Mouse (Mus musculus) liver (tissue): ENCODE data around the gene Prmt1.
"Not testable (repeated sequence)": the region's sequence is repeated elsewhere in the genome, so short reads cannot be mapped to it uniquely, and the experiment has no call there.

ENCODE experiments used
- DNase-seq: peaks from one replicate; pipeline ENCODE4 v3.0.0-alpha.2; 2020; ENCODE audit warnings: mixed read lengths

Gene Prmt1

DNA sequence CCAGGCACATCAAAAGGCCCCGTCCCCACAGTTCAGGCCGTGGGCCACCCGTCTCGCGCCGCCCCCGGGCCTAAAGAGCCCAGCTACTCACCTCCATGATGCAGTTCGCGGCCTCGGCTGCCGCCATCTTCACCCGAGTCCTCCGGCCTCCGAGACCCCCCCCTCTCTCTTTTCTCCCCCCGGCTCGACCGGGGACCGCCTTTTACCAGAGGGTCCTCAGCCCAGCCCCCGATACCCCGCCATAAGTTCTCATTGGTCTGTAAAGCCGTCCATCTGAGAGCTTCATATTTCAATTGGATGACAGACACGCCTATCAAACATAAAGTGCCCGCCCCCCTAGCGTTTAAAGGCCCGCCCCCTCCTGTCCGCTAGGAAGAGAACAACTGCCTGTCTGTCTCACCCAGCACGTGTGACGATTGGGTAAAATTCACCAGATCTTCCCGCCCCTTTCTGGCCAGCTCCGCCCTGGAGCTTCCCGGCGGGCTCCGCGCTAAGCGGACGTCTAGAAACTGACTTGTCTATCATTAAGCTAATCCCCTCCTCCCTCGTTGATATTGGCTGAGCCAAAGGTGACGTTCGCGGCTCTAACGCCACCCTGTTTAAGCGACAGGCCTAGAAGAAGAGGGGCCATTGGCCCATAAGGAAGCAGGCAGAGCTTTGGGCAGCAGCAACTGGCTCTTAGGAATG, at the start of gene Prmt1:
TSS of gene Prmt1 (minus strand) at position 377 of the 687 bp plus-strand sequence.
- DNase-seq: peak; percentile 98

DNA sequence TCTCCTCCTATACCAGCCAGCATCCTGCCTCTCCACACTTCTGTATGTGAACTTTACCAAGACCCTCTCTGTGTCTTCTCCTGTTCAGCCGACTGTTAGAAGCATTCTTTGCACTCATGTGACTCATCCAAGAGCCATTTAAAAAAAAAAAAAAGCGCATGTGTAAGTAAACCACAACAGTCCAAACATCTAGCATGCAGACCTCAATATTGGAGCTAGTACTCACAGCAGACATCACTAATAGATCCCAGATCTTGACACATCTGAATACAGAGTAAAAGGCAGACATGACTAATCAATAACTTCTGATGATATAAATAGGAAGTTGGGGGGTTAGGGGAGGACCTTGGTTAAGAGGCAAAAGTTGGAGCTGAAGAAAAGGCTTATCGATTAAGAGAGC, 49.3 kb upstream of the Prmt1 start:
- DNase-seq: no peak

DNA sequence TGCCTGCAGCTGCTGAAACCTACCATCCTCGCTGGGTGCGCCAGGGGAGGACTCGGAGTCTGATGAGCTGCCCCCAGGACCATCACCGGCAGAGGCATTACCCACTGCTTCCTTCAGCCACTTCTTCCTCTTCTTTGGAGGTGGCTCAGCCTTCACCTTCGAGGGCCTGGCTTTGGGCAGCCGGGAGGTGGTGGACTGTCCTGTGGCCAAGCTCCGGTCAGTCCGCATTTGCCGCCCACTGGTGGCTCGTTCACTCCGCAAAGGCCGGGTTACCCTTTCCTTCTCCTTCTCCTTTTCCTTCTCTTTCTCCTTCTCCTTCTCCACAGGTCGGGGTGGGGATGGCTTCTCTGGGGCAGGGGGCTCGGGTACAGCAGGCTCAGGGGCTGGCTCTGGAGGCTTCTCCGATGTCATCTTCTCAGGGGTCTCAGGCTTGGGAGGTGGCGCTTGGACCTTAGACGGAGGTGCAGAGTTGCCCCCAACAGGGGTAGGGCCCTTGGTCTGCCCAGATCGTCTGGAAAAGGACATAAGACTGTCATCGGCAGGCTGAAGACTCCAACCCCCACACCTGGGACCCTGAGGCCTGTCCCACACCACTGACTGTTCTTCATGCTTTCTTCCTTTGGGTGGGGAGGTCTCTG, 47.5 kb upstream of the Prmt1 start:
- DNase-seq: no peak

DNA sequence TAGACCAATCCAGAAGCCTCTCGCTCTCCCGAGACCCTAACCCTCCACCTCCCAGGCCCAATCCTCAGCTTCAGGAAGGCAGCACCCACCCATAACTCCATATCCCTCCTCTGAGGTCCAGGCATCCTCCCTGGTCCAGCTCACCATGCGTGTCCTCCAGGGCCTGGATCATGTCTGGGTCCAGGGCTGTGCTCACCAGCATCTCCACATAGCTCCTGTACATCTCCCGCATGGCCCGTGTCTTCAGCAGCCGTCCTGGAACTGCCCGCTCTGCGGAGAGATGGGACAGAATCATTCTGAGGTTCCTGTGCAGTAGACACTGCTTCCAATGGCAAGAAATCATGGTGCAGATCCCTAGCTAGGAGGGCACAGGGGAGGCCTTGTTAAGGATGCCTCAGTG, 44.5 kb upstream of the Prmt1 start:
- DNase-seq: no peak

DNA sequence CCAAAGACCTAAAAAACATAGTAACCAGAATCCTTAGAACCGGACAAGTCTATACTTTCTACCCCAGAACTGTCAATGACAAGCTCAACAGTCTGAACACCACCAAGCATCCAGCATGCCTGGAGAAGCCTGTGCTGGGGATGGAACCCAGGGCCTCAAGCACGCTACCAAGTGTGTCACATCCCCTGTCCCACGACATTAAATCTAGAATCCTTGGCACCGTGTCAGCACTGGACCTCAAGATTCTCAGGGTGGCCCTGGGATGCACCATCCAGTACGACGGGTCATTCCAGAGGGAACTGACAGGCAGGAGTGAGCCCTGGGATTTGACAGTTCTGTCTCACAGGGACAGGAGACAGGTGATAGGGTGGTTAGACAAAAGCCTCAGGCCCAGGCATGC, 43.6 kb upstream of the Prmt1 start:
- DNase-seq: no peak

DNA sequence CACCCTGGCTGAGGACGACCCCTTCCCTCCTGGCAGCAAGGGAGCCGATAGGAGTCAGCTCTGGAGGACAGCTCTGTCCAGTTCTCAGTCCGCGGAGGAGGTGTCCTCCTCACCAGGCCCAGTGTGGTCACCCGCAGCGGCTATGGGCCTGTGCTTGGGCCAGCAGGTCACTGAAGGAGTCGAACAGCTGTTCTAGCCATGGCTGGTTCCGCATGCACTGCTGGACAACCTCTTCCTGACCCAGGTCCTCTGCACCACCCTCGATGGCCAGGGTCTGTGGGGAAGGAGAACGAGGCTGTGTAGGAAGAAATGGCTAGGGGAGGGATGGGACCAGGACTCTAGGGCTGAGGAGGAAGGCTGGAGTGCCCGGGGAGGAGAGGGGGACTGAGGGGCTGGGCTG, 42.0 kb upstream of the Prmt1 start:
- DNase-seq: no peak

DNA sequence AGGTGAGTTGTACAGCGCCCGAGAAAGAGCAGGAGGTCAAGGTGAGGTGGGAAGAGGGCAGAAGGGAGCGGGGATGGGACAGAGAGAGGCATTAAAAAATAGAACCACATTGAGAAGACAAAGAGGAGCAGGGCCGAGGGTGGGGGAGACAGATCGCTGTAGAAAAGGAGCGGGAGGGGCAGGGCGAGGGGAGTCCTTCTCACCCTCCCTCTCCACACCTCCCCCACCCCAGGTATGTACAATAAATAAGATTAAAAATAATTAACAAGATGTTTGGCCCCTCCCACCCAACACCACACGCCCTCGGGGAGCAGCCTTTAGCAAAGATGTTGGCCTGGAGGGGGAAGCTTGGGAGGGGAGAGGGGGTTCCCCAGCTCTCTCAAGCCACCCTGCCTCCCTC, 41.4 kb upstream of the Prmt1 start:
- no peak for DNase-seq

DNA sequence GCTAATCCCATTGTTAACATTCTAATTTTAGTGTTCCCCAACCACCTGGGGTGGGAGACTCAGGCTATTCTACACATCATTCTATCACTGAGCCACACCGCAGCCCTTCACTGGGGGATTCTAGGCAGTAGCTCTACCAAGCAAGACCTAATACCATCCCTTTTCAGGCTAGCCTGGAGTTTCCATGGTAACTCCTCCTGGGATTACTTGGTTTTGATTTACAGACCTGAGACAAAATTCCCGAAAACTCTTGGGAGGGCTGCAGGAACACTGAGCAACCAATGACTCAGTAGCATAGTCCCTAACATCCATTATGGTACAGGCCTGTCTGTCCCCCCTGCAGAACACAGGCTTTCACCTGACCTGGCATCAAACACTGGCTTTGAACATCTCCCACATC, 39.9 kb upstream of the Prmt1 start:
- no peak for DNase-seq

DNA sequence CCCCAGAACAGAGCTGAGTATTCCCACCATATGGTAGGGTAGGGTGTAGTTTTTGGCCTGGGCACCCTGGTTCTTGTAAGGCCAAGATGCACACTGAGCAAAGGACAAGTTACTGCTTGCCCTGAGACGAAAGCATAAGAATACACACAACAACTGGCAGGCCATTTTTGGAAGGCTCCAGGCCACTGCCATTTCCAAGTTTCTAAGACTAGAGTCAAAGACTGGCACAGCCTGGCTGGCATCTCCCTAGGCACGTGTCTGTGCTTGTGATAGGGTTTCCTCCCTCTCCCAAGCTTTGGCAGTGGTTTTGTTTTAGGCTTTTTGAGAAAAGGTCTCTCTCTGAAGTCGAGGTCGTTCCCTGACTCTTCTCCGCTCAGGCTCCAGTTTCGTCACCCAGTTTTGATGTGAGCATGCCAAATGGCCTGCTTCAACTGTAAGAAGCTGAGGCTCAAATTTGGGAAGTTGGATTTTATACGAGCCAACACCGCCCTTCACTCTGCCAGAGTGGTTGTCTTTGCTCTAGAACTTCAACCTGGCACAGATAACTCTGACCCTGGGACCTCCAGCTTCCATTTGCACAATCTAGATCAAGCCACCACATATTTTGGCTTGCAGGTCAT, 39.3 kb upstream of the Prmt1 start:
- no peak for DNase-seq

DNA sequence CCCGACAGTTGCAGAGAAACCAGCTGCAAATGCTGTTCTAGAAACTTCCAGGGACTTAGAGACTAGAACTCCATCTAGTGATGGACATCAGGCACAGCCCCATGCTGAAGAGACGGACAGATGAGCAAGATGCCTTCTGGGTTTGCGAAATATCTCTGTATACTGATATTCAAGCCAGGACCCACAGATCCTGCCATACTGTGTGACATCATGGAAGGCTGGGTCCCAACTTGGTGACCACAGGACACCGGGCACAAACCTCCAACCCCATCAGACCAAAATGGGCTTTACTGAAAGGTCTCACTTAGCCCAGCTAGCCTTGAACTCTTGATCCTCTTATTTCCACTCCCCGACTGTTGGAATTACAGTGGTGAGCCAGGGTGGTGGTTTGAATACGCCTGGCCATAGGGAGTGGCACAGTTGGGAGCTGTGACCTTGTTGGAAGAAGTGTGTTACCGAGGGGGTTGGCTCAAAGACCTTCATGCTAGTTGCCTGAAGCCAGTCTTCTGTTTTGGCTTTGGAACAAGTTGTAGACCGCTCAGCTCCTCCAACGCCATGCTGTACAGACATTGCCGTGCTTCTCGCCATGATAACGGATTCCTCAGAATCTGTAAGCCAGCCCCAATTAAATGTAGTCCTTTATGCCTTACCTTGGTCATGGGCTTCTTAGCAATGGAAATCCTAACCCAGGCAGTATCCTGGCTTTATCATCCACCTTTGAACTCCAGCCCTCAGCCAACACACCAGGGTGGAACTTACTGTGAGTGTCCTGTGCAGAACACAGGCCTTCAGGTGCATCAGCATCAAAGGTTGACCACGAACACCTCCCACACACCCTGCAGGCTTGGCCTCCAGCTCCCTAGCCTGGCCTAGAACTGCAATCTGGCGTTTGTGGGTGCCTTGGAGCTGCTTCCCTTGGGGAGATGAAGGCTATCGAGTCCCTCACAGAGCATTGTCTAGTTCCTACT, 38.2 kb upstream of the Prmt1 start:
- DNase-seq: no peak

DNA sequence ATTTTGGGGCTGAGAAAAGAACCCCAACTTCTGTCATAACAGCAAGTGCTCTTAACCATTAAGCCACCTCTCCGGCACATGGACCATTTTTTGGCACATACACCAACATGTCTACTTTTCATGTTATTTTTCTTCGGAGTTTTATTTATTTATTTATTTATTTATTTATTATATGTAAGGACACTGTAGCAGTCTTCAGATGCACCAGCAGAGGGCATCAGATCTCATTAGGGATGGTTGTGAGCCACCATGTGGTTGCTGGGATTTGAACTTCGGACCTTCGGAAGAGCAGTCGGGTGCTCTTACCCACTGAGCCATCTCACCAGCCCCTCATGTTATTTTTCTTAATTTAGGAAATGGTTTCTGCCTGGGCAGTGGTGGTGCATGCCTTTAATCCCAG, 37.3 kb upstream of the Prmt1 start:
- DNase-seq: not testable (repeated sequence)

DNA sequence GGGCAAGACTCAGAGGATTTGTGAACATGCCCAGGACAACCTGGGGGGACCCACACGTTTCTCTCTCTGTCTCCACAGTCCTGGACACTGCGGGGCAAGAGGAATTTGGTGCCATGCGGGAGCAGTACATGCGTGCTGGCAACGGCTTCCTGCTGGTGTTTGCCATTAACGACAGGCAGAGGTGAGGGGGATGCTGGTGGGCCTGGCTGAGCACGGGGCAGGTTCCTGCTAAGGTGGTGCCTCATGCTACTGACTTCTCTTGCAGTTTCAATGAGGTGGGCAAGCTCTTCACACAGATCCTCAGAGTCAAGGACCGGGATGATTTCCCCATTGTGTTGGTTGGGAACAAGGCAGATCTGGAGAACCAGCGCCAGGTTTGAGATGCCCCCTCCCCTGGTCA, 33.9 kb upstream of the Prmt1 start:
- no peak for DNase-seq

DNA sequence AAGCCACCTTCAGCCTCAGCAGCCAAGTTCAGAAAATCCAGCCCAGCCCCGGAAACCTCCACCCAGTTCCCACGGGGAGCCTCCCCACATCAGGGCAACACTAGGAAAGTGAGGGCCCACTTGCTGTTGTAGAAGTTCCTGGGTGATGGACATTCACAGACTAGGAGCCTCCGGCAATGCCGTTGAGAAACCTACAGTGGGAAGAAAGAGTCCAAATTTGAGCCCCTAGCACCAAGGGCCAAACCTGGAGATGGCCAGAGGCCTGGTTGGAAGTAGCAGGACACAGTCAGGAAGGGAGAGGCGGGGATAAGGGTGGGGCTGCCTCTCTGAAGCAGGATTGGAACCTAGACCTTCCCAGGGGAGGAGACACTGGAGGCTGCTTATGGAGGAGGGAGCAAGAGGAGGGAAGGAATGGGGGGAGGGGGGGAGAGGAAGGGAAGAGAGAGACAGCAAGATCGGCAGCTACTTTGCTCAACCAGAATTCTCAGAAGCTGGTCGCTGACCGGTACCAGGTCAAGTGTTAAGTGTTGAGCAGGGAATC, 32.7 kb upstream of the Prmt1 start:
- DNase-seq: peak; percentile 38

DNA sequence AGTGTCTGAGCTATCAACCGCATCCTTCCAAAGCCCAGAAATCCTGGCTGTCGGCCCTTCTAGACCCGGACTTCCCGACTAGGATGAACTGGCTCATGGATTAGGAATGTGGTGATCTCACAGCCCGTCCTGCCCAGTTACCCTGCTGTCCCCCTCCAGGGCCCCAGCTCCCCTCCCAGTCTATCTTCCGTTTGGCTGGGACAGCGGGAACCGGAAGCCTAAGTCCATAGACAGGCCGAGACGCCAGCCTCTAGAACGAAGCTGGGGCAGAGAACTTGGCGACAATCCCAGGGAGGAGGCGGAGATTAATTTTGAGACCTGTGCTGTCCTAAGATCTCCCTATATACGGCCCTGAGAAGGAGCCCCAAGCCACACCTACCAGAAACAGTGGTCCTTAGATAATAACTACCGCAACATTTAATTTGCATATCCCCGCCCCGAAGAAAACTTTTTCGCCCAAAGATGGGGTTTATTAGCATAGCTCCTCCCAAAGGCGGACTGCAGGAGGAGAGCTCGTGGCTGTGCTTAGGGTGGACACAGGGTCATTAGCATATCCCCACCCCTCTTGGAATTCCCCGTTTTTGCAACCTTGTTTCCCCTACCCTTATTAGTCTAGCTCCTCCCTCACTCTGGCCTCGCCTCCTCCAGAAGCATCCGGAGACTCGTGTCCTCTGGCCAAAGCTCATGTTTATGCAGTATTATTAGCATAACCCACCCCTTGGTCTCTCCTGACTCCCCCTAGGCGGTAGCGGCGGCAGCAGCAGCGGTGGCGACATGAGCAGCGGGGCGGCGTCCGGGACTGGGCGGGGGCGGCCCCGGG, 31.1 kb upstream of the Prmt1 start, which contains the start of gene Rras:
TSS of gene Rras (plus strand) at position 720 of the 820 bp plus-strand sequence.
- peak; percentile 91 for DNase-seq

DNA sequence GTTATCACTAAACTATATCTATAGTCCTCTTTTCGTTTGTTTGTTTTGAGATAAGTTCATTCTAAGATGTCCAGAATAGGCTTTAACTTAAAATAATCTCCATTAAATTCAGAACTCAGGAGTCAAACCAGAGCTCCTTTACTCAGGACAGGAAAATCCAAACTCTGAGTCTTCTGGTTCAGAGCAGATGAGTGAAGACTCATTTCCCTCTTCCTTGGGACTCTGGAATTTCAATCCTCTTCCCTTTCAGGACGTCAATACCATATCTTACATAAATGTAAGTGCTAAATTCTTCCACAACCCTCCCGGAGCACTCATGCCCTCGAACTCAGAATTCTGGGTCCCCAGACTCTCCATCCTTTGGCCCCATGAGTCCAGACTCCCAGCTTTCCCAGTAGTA, 30.4 kb upstream of the Prmt1 start:
- DNase-seq: no peak

DNA sequence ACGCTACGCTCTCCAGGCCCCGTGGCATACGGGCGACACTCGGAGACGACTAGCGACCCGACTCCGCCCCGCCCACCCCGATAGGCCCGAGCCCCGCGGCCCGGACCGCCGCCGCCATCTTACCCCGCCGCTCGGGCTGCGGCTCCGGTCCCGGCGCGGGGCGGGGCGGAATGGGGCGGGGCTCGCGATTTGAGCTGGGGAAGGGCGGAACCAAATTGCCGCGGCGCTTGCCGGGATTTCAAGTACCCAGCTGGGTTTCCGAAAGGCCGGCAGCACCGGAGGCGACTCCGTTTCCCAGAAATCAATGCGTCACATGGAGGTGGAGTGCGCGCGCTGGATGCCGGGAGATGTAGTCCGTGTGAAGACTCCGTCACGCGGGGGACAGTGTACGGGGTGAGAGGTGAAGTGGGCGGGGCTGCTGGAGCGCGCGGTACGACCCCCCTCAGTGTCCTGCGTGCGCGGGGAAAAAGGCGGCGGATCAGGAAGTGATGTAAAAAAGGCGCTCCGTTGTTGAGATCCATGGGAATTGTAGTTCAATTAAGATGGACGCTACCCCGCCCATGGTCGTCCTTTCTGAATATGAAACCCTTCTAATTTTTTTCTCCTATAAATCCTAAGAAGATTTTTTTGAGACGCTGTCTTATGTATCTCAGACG, 29.7 kb upstream of the Prmt1 start, which contains the start of gene Scaf1:
TSS of gene Scaf1 (minus strand) at position 407 of the 656 bp plus-strand sequence.
- DNase-seq: peak; percentile 98

DNA sequence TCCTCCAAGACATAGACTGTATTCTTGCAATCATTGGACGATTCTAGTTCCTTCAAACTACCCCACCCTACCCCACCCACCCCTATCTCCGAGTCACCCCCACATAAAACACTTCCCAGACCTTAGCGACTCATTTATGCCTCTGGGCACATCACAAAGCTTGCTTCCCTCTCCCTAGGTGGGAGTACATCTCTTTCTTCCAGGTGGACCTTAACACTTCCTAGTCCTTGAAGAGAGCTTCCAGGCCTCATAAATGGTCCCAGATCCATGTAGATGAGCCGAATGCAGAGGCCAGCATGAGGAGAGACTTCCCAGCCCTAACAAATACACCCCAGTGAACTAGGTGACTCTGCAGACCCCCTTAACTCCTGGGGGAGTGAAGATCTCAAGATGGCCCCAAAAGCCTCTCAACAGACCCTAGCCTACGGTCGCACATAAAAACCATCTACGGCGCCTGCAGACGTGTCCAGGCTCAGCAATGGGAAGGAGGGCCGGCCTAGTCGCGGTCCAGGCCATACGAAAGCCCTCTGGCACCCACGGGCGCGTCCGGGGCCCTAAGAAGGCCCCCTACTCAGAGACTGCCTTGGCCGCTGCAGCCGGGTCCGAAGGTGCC, 29.1 kb upstream of the Prmt1 start:
- DNase-seq: peak; percentile 49

DNA sequence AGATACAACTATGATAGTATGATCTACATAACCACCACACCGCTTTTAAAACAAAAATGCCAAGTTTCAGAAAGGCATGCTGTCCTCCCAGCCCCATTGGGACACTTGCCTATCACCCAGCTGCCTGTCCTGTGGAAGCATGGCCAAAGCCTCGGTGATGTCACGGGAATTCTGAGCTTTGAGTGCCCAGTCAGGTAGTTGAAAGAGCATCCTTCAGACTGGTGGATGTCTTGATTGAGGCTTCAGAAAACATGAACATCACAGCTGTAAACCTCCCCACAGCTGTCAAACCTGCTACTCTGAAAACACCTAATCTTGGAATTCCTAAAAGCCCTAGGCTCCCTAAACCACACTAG, 27.7 kb upstream of the Prmt1 start:
- DNase-seq: no peak

DNA sequence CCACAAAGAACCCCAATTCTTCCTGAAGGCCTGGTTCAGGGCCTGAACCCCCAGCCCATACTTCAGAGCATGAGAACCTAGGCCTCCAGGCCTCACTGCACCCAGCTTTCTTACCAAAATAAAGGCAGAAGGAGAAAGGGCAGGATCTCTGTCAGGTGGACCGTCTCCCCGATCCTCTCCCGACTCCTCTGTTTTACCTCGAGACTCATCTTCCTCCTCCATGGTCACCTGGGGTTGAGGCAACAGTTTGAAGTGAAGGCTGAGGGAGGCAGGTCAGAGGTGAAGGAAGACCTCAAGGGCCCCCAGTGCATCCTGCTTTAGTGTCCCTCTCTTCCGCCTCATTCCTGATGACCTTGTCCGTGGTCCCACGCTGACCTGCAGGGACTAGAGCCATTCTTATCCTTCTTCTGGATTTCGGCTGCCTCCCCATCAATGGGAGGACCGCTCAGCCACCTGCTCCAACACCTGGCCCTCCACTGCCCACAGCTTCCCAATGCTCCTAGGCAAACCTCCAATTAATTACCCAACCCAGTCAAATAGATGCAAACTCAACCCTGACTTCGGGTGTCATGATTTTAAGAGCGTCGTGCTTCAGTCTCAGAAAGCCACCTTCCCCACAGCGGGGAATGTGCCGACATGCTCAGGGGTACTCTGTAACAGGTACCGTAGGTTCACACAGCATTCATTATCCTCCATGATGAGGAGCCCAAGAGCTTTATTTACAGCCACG, 27.2 kb upstream of the Prmt1 start:
- DNase-seq: no peak

DNA sequence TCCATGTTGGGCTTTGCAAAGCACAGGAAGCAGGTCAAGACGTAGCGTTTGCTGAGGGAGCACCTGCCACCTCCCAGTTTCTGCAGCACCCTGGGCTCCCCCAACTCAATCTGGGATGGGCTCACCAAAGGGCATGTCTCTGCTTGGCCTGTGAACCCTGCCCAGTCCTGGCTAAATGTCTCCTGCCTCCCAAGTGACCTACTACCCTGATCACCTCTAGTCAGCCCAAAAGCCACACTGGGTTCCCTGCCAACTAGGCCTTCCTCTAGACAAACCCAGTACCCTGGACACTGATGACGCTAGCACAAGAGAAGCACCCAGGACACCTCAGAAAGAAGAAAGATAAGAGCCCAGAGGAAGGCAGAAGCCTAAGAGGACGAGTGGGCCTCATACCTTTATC, 26.5 kb upstream of the Prmt1 start:
- no peak for DNase-seq
